Mouse (Mus musculus) limb, embryonic 11.5 days (tissue): ENCODE measurements at regions not wholly inside any gene's neighbourhood (a gene's known extent, or its start where the extent isn't known, plus 50 kb on each side); places are given as distances from the start of the nearest gene placed in this dataset.

ENCODE experiments used
- ATAC-seq: fragments of 200-750 bp; cut with Nextera tagmentation; 2 replicates; pipeline ENCODE4 v1.8.0; 2017; ENCODE audit warnings: low read depth; ENCODE audit not compliant: insufficient number of reproducible peaks, low FRiP score, low TSS enrichment
- DNase-seq: peaks from one replicate; pipeline ENCODE4 v3.0.0-alpha.2; 2015; ENCODE audit warnings: low spot score
- H3K27ac ChIP-seq: fragments of 300-500 bp; sonication (generic); replicated peaks from 2 replicates; pipeline ENCODE4 v1.5.1; 2014; ENCODE audit warnings: low read depth, mild to moderate bottlenecking, low read length
- H3K27me3 ChIP-seq: fragments of 300-500 bp; sonication (generic); 2 replicates; pipeline ENCODE4 v1.6.1; 2014; ENCODE audit warnings: mild to moderate bottlenecking, low read length, mixed read lengths; ENCODE audit not compliant: control insufficient read depth, insufficient read depth
- H3K36me3 ChIP-seq: fragments of 300-500 bp; sonication (generic); 2 replicates; pipeline ENCODE4 v1.6.1; 2014; ENCODE audit warnings: mild to moderate bottlenecking, low read length, moderate library complexity, mixed read lengths; ENCODE audit not compliant: control insufficient read depth, insufficient read depth
- H3K4me1 ChIP-seq: fragments of 300-500 bp; sonication (generic); 2 replicates; pipeline ENCODE4 v1.6.1; 2014; ENCODE audit warnings: low read length, mixed read lengths; ENCODE audit not compliant: control insufficient read depth, insufficient read depth
- H3K4me2 ChIP-seq: fragments of 300-500 bp; sonication (generic); 2 replicates; pipeline ENCODE4 v1.6.1; 2014; ENCODE audit warnings: low read depth, mild to moderate bottlenecking, moderate library complexity; ENCODE audit not compliant: severe bottlenecking
- H3K4me3 ChIP-seq: fragments of 300-500 bp; sonication (generic); 2 replicates; pipeline ENCODE4 v1.5.1; 2014; ENCODE audit warnings: low read depth, low read length
- H3K9ac ChIP-seq: fragments of 300-500 bp; sonication (generic); 2 replicates; pipeline ENCODE4 v1.6.1; 2014; ENCODE audit warnings: mild to moderate bottlenecking, low read length
- H3K9me3 ChIP-seq: fragments of 300-500 bp; sonication (generic); 2 replicates; pipeline ENCODE4 v1.6.1; 2016; ENCODE audit warnings: low read length; ENCODE audit not compliant: control insufficient read depth
- whole genome bisulfite sequencing: fragments of 180-500 bp; shearing (Covaris S2); extraction: QIAGEN DNeasy Blood & Tissue Kit; methylation state at CpG from one replicate; pipeline ENCODE4 v1.1.7; 2014; 5-methylcytosine and 5-hydroxymethylcytosine counted together

- 34% methylated on average over 11 of the region's 11 CpGs for WGBS
- H3K4me3 ChIP-seq = no peak overlapping the region
- no peak overlapping the region for H3K27ac ChIP-seq
- no peak overlapping the region for H3K4me2 ChIP-seq
- no peaks in the 10 kb centered on the region for H3K36me3 ChIP-seq
- DNase-seq (peak; percentile 26), ATAC-seq (0 out of 2 replicates have a peak, but pooled peaks have one; percentile 44)
- peaks cover 8% of the 10 kb centered on the region; the same call in 1 of the 2 replicates for H3K4me1 ChIP-seq
- no peaks in the 10 kb centered on the region for H3K27me3 ChIP-seq
- no peak overlapping the region for H3K9ac ChIP-seq
- no peaks in the 10 kb centered on the region for H3K9me3 ChIP-seq
Observed at GRCm38 (mm10) chr1:89245202-89246003, 175.2 kb downstream of the Sh3bp4 start.

DNA sequence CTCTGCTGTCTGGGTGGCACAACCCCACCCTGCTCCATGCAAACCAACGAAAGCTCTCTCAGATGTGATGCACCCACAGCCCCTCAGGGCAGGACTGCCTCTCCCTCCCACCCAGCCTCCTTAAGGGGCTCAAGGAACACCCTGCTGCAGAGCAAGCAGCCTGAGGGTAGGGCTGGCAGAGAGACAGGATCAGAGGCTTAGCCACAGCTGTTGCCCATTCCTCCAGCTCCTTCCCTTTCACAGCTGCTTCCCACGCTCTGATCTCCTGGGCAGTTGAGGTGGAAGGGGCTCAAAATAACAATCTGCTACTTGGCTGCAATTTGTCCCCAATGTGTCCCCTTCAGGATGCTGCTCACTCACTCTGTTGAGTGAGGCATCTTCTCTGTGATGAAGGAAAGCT lies 181.5 kb downstream of the Sh3bp4 start:
- Histone ChIP-seq H3K27me3 (no peaks in the 10 kb centered on the region), H3K4me2 (no peak overlapping the region), H3K36me3 (no peaks in the 10 kb centered on the region), H3K4me1 (no peaks in the 10 kb centered on the region), H3K4me3 (no peak overlapping the region), H3K27ac (no peak overlapping the region), H3K9ac (no peak overlapping the region), H3K9me3 (no peaks in the 10 kb centered on the region)
- DNase-seq (no peak), ATAC-seq (no peak)
- WGBS = 7% methylated on average over 2 of the region's 2 CpGs

DNA sequence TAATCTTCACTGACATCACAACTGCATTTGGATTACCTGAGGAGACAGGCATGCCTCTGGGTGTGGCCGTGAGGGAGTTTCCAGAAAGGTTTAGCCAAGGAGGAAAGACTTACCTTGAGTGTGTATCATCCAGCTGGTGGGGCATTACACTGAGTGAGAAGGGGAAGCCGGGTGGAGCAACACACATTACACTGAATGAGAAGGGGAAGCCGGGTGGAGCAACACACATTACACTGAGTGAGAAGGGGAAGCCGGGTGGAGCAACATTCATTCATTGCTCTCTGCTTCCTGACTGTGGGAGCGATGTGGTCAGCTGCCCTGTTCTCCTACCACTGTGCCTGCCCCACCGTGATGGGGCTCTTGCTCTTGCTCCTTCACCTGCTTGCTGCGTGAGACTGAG lies 182.3 kb downstream of the Sh3bp4 start:
- Histone ChIP-seq H3K36me3 (no peaks in the 10 kb centered on the region), H3K9me3 (no peaks in the 10 kb centered on the region), H3K4me3 (no peak overlapping the region), H3K27ac (no peak overlapping the region), H3K4me1 (no peaks in the 10 kb centered on the region), H3K9ac (no peak overlapping the region), H3K27me3 (no peaks in the 10 kb centered on the region), H3K4me2 (no peak overlapping the region)
- WGBS = 87% methylated on average over 7 of the region's 7 CpGs
- DNase-seq (no peak), ATAC-seq (no peak)

GRCm38 (mm10) chr1:89257945-89258344 lies 187.7 kb downstream of the Sh3bp4 start:
- H3K36me3 ChIP-seq = no peaks in the 10 kb centered on the region
- H3K4me1 ChIP-seq = no peaks in the 10 kb centered on the region
- WGBS = 77% methylated on average over 5 of the region's 5 CpGs
- ATAC-seq (no peak), DNase-seq (no peak)
- no peak overlapping the region; the same call in 1 of the 2 replicates for H3K4me2 ChIP-seq
- H3K9me3 ChIP-seq = no peaks in the 10 kb centered on the region
- no peaks in the 10 kb centered on the region for H3K27me3 ChIP-seq
- H3K9ac ChIP-seq = no peak overlapping the region
- H3K27ac ChIP-seq = no peak overlapping the region
- no peak overlapping the region for H3K4me3 ChIP-seq

- Histone ChIP-seq H3K36me3 (no peaks in the 10 kb centered on the region), H3K27ac (no peak overlapping the region), H3K9me3 (no peaks in the 10 kb centered on the region), H3K4me1 (no peaks in the 10 kb centered on the region), H3K4me3 (no peak overlapping the region), H3K4me2 (no peak overlapping the region), H3K9ac (no peak overlapping the region), H3K27me3 (no peaks in the 10 kb centered on the region)
- ATAC-seq (no peak), DNase-seq (no peak)
- 83% methylated on average over 4 of the region's 4 CpGs for WGBS
Observed at GRCm38 (mm10) chr1:89265771-89266170, 188.8 kb upstream of the Agap1 start.

- no peak for DNase-seq
- ATAC-seq = no peak
- Histone ChIP-seq H3K27me3 (no peaks in the 10 kb centered on the region), H3K36me3 (no peaks in the 10 kb centered on the region), H3K9ac (no peak overlapping the region), H3K4me2 (no peak overlapping the region), H3K4me1 (no peaks in the 10 kb centered on the region), H3K27ac (no peak overlapping the region), H3K9me3 (no peaks in the 10 kb centered on the region), H3K4me3 (no peak overlapping the region)
- WGBS = 86% methylated on average over 2 of the region's 2 CpGs
Observed at GRCm38 (mm10) chr1:89268806-89269205, 185.8 kb upstream of the Agap1 start.

DNA sequence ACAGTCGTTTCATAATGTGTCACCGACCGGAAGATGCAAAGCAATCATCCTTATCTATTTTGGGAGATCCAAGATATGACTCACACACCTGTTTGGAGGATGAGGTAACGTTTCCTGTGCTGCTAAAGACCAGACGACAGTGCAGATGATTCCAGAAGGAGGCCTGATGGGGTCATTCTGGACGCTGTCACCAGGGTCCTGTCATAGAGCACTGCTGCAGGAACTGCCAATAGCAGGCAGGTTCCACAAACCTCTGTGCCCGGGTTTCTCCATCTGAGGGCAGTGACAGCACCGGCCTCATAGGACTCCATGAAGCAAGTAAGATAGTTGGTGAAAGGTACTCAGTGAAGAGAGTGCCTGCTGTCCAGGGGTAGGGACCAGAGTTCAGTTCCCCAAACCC lies 182.9 kb upstream of the Agap1 start:
- Histone ChIP-seq H3K4me2 (no peak overlapping the region), H3K9me3 (no peaks in the 10 kb centered on the region), H3K4me1 (no peaks in the 10 kb centered on the region), H3K9ac (no peak overlapping the region), H3K27me3 (no peaks in the 10 kb centered on the region), H3K36me3 (no peaks in the 10 kb centered on the region), H3K4me3 (no peak overlapping the region), H3K27ac (no peak overlapping the region)
- DNase-seq = no peak
- WGBS = 80% methylated on average over 8 of the region's 8 CpGs
- no peak for ATAC-seq

- Histone ChIP-seq H3K36me3 (no peaks in the 10 kb centered on the region), H3K4me2 (no peak overlapping the region), H3K4me3 (no peak overlapping the region), H3K27me3 (no peaks in the 10 kb centered on the region), H3K9ac (no peak overlapping the region), H3K4me1 (no peaks in the 10 kb centered on the region), H3K27ac (no peak overlapping the region), H3K9me3 (no peaks in the 10 kb centered on the region)
- ATAC-seq (no peak), DNase-seq (no peak)
- WGBS = 84% methylated on average over 10 of the region's 10 CpGs
Observed at GRCm38 (mm10) chr1:89273021-89273420, 181.6 kb upstream of the Agap1 start.
